Comparison of ENCODE assay signal across 12 mouse cellular contexts in the genomic region with DNA sequence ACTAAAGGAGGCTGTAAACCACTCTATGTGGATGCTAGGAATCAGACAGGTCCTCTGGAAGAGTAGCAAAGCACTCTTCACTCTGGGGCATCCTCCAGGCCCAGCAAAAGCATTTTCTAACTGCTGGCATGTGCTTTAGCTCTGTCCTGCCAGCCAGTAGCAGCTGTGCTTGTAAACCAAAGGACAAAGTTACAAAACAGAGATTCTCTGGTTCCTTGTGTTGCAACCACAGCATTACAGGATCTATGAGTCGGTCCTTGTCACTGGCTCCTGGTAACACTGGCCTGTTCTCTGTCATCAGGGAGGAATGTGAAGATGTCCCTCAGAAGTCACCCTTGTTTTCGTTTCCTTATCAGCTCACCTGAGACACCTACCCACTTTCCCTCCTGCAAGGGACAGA. TPM values are rescaled to one million over a fixed set of nuclear protein-coding genes. Genes with fewer than 3 reads are reported as not detected.
"Had no signal": no experiment of that assay in that cellular context is flagged by ENCODE, and none has a peak within 500 bp of the region (broad histone marks: within the 10 kb centered on the region; RNA-seq: fewer than 3 reads in every experiment).

No protein-coding gene starts in this region.

- H3K4me3 ChIP-seq: left cerebral cortex, adult 2 months; limb, embryonic 10.5 days; lung, embryonic 15.5 days; midbrain, embryonic 12.5 days; neural tube, embryonic 13.5 days had no signal

- ATAC-seq: midbrain, embryonic 16.5 days had no signal

- DNase-seq: kidney, adult 18-20 months; kidney, postnatal 10 days; lung, postnatal 36 days; right cerebral cortex, postnatal 14 days; thymus, postnatal 36 days had no signal

- H3K27ac ChIP-seq: left cerebral cortex, adult 2 months; limb, embryonic 10.5 days; lung, embryonic 15.5 days; midbrain, embryonic 12.5 days; neural tube, embryonic 13.5 days had no signal

- H3K36me3 ChIP-seq: limb, embryonic 10.5 days; lung, embryonic 15.5 days; midbrain, embryonic 12.5 days; neural tube, embryonic 13.5 days had no signal

RNA-seq across cellular contexts. Expression of gene Slc15a1, which starts 4.5 kb away (rescaled TPM):
- polyA plus RNA-seq: limb, embryonic 10.5 days; liver, embryonic 11.5 days; midbrain, embryonic 12.5 days; midbrain, embryonic 16.5 days; neural tube, embryonic 13.5 days had no signal
